Mouse (Mus musculus) testis, postnatal 10 days (tissue): ENCODE results near the gene Osbpl5.
"Not testable (repeated sequence)": the region's sequence is repeated elsewhere in the genome, so short reads cannot be mapped to it uniquely, and the experiment has no call there.

Experiments used
- DNase-seq: peaks from one replicate; pipeline ENCODE4 v3.0.0; 2021; ENCODE audit warnings: low spot score

The Osbpl5 gene

DNA sequence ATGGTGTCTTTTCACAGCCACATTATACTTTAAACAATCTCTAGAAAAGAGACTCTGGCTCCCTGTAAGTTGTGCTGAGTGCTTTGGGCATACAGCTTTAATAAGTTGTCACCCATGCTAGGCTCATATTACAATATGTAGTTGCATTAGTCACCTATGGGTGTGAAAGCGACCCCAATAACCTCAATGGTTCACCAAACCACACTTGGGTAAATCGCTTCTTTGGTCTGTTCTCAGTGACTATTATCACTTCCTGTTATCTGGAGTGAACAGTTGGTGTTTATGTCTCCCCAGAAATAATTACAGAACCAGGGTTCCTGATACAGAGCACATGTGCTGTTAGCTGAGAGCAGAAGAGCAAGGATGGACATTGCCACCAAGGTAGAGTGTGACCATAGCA is 112.8 kb downstream of the Osbpl5 start:
- DNase-seq, result not testable (repeated sequence)
